Mouse (Mus musculus) liver, adult 2 months (tissue): ENCODE results near the gene Trim2.

ENCODE experiments used
- CTCF ChIP-seq: fragments of 200-500 bp; IDR thresholded peaks from 2 replicates; pipeline ENCODE4 v1.5.1; 2011; ENCODE audit warnings: low read depth, low read length, control low read depth
- POLR2A ChIP-seq: fragments of 200-500 bp; IDR thresholded peaks from 2 replicates; pipeline ENCODE4 v1.6.1; 2011; ENCODE audit warnings: low read length, control low read depth; ENCODE audit not compliant: insufficient read depth; ENCODE audit errors: extremely low read depth

DNA sequence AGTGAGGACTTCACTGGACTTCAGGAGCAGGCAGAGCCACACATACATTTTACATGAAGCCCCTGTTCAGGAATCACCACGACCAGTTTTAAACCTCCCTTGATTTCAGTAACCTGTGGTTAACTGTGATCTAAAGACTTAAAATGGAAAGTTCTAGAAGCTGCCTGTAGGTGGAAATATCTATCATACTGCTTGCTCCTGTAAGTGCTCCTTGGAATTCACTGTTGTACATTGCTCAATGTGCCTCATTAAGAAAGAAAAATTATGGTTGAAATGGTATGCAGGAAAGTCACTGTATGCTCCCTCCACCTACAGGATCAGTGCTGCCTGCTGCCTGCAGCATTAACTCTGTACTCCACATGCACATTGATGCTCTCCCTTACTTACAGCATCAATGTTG, 41.6 kb downstream of the Trim2 start:
- TF ChIP-seq CTCF = no peak
- no peak for TF ChIP-seq POLR2A
